Mouse (Mus musculus) ES-CJ7 (cell line): ENCODE data around the gene Pomgnt2.
A peak's percentile ranks its signal among the peaks of the same experiment; 100 is the strongest.

Source experiments
- DNase-seq: peaks from one replicate; pipeline ENCODE4 v3.0.0; 2011; ENCODE audit warnings: low read depth, low spot score

Pomgnt2 gene

GRCm38 (mm10) chr9:122013629-122014028 is 16.7 kb upstream of the Pomgnt2 start:
- DNase-seq = peak; percentile 14

- no peak for DNase-seq
Measured at GRCm38 (mm10) chr9:122012816-122013215, 15.9 kb upstream of the Pomgnt2 start.

- DNase-seq = no peak
Measured at GRCm38 (mm10) chr9:122010751-122011150, 13.8 kb upstream of the Pomgnt2 start.

- DNase-seq = no peak
Measured at GRCm38 (mm10) chr9:122008876-122009275, 12.0 kb upstream of the Pomgnt2 start.

- peak; percentile 45 for DNase-seq
Measured at GRCm38 (mm10) chr9:122006609-122007008, 9.7 kb upstream of the Pomgnt2 start.

- DNase-seq = no peak
Measured at GRCm38 (mm10) chr9:122006175-122006574, 9.3 kb upstream of the Pomgnt2 start.

- DNase-seq = no peak
Measured at GRCm38 (mm10) chr9:121997978-121998377, 1.1 kb upstream of the Pomgnt2 start.

- DNase-seq = peak; percentile 69
Measured at GRCm38 (mm10) chr9:121995508-121996131, 1.3 kb downstream of the Pomgnt2 start.

GRCm38 (mm10) chr9:121995077-121995476 is 1.8 kb downstream of the Pomgnt2 start:
- DNase-seq = no peak

- no peak for DNase-seq
Measured at GRCm38 (mm10) chr9:121993047-121993446, 3.9 kb downstream of the Pomgnt2 start.

GRCm38 (mm10) chr9:121991041-121991440 is 5.9 kb downstream of the Pomgnt2 start:
- no peak for DNase-seq

GRCm38 (mm10) chr9:121989536-121989935 is 7.4 kb downstream of the Pomgnt2 start:
- peak; percentile 89 for DNase-seq

- DNase-seq = no peak
Measured at GRCm38 (mm10) chr9:121988910-121989309, 8.0 kb downstream of the Pomgnt2 start.

GRCm38 (mm10) chr9:121984465-121985461 is 12.1 kb downstream of the Pomgnt2 start:
- peak; percentile 69 for DNase-seq

- DNase-seq = peak; percentile 56
Measured at GRCm38 (mm10) chr9:121983504-121983903, 13.4 kb downstream of the Pomgnt2 start.

GRCm38 (mm10) chr9:121982665-121983064 is 14.2 kb downstream of the Pomgnt2 start:
- DNase-seq = no peak

GRCm38 (mm10) chr9:121982214-121982613 is 14.7 kb downstream of the Pomgnt2 start:
- no peak for DNase-seq

GRCm38 (mm10) chr9:121981466-121982105 is 15.3 kb downstream of the Pomgnt2 start:
- no peak for DNase-seq

GRCm38 (mm10) chr9:121981046-121981445 is 15.9 kb downstream of the Pomgnt2 start:
- no peak for DNase-seq

GRCm38 (mm10) chr9:121975321-121975720 is 21.6 kb downstream of the Pomgnt2 start:
- no peak for DNase-seq

- DNase-seq = no peak
Measured at GRCm38 (mm10) chr9:121974141-121974986, 22.5 kb downstream of the Pomgnt2 start.
